Mouse (Mus musculus): ENCODE measurements at regions not wholly inside any gene's neighbourhood (a gene's known extent, or its start where the extent isn't known, plus 50 kb on each side); places are given as distances from the start of the nearest gene placed in this dataset.

DNA sequence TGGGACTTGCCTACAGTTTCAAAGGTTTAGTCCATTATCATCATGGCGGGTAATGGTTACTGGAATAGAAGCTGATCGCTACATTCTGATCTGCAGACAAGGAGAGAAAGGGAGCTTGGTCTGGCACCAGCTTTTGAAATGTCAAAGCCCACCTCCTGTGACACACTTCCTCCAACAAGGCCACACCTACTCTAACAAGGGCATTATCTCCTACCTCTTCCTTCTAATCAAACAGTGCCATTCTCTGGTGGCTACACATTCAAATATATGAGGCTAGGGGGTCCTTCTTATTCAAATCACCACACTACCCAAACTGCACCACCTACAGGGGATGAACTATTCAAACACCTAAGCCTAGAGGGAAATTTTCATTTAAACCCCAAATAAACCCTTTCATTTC is 81.9 kb upstream of the Tle4 start:
- H3K36me3 ChIP-seq = no peaks in the 10 kb centered on the region
- no peaks in the 10 kb centered on the region for H3K27me3 ChIP-seq (replicated peaks)
- H3K9me3 ChIP-seq (replicated peaks) = no peaks in the 10 kb centered on the region
- 69% methylated on average over 2 of the region's 2 CpGs for WGBS (ENCODE audit: insufficient replicate concordance)
- no peak overlapping the region for H3K27ac ChIP-seq
- H3K4me1 ChIP-seq = no peaks in the 10 kb centered on the region
- no peak for ATAC-seq
- H3K4me2 ChIP-seq = no peak overlapping the region
- no peak overlapping the region for H3K9ac ChIP-seq
- H3K4me3 ChIP-seq = no peak overlapping the region

- Histone ChIP-seq H3K27me3 (replicated peaks) (no peaks in the 10 kb centered on the region), H3K9ac (no peak overlapping the region), H3K4me3 (no peak overlapping the region), H3K27ac (no peak overlapping the region), H3K36me3 (no peaks in the 10 kb centered on the region), H3K9me3 (replicated peaks) (no peaks in the 10 kb centered on the region), H3K4me2 (no peak overlapping the region), H3K4me1 (no peaks in the 10 kb centered on the region)
- 30% methylated on average over 4 of the region's 4 CpGs for WGBS (ENCODE audit: insufficient replicate concordance)
- ATAC-seq = no peak
These were observed 80.7 kb upstream of the Tle4 start for GRCm38 (mm10) chr19:14678584-14678983.

DNA sequence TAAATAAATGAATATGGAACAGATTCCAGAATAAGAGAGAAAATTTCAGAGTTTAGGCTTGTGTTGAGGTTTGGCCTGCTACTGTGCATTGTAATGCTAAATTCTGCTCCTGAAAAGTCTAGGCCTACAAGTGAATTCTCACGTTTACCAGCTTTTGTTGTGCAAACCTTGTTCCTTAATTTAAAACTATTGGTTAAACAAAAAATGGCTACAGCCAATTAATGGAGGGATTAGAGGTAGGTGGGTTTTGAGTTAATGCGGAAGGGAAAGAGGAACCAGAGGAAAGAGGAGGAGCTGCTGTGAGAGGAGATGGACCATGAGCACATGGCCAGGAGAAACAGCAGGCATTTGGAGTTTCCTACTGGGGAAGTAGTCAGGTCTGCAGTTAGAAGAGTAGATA is 79.1 kb upstream of the Tle4 start:
- Histone ChIP-seq H3K4me2 (no peak overlapping the region), H3K27me3 (replicated peaks) (no peaks in the 10 kb centered on the region), H3K27ac (no peak overlapping the region), H3K9me3 (replicated peaks) (no peaks in the 10 kb centered on the region), H3K9ac (no peak overlapping the region), H3K4me1 (no peaks in the 10 kb centered on the region), H3K4me3 (no peak overlapping the region), H3K36me3 (no peaks in the 10 kb centered on the region)
- 27% methylated on average over 2 of the region's 2 CpGs for WGBS (ENCODE audit: insufficient replicate concordance)
- no peak for ATAC-seq

- H3K27me3 ChIP-seq (replicated peaks) = no peaks in the 10 kb centered on the region
- no peaks in the 10 kb centered on the region for H3K9me3 ChIP-seq (replicated peaks)
- 0 out of 2 replicates have a peak, but pooled peaks cover 3% of the 10 kb centered on the region for H3K4me1 ChIP-seq
- no peaks in the 10 kb centered on the region for H3K36me3 ChIP-seq
- H3K4me2 ChIP-seq = no peak overlapping the region
- no peak for ATAC-seq
- H3K27ac ChIP-seq = no peak overlapping the region
- no peak overlapping the region for H3K9ac ChIP-seq
- no peak overlapping the region for H3K4me3 ChIP-seq
These were observed 72.9 kb upstream of the Tle4 start for GRCm38 (mm10) chr19:14670821-14671104.

DNA sequence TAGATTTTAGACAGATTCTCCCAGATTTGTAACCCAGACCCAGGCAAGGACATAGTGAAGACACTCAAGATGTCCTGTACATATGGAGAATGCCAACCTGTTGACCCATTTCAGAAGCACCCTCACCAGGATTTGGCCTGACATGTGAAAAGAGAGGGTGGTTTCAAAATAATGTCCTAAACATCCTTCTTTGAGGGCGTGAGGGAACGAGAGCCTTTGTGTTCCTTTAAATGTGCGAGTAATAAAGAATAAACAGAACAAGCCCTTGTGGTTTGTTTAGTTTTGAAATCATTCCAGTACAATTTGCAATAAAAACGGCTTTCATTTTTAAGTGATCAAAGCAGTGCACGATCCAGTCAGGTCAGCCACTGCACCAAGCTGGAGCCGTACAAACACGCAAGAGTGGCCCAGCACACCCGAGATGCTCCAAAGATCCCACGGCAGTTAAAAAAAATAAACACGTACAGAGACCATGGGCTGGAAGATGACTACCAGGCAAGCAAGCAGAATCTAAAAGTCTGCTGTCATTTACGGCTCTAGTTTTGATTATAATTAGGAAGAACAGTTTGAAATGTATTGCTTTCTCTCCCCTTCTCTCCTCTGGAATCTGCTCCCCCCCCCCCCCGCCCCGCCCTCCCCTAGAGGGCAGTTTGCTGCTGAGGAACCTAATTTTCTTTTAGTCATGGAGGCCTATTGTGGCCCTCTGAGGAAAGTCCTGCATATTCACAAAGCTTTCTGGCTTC is 72.4 kb upstream of the Tle4 start:
- H3K4me1 ChIP-seq = 0 out of 2 replicates have a peak, but pooled peaks cover 3% of the 10 kb centered on the region
- 75% methylated on average over 11 of the region's 13 CpGs for WGBS (ENCODE audit: insufficient replicate concordance)

DNA sequence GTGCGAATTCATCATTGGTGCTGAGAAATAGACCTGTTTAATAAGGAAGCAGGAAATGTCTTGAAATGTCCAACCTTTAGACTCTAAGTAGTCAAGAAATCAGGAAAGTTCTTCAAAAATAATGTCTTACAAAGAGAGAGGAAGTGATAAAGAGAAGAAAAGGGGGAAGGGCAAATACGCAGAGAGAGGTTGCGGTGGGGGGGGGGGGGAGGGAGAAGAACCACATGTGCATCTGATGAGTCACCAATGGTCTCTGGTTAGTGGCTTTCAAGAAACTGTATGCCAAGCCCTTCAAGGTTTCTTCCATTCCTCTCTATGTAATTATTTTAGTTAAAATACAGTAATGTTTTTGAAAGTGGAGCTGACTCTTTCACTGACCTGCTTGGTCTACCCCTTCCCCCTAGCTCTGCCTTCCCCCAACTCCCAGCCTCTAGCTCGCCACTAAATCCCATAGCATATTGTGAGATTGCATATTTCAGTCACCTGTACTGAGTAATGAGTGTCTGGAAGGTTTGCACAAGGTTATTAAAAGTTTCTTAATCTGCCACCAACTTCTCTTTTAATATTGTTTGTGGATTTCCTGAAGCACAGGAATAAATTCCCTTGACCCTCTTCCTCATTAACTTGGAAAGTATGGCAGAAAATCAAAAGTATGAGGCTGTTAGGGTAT is 70.8 kb upstream of the Tle4 start:
- no peak for ATAC-seq
- no peak overlapping the region for H3K9ac ChIP-seq
- H3K9me3 ChIP-seq (replicated peaks) = no peaks in the 10 kb centered on the region
- H3K4me2 ChIP-seq = no peak overlapping the region
- no peaks in the 10 kb centered on the region for H3K27me3 ChIP-seq (replicated peaks)
- 0 out of 2 replicates have a peak, but pooled peaks cover 3% of the 10 kb centered on the region for H3K4me1 ChIP-seq
- 40% methylated on average over 4 of the region's 4 CpGs for WGBS (ENCODE audit: insufficient replicate concordance)
- no peak overlapping the region for H3K27ac ChIP-seq
- no peak overlapping the region for H3K4me3 ChIP-seq
- no peaks in the 10 kb centered on the region for H3K36me3 ChIP-seq

More for the DNA sequence above, 72.4 kb upstream of the Tle4 start:
- Histone ChIP-seq H3K9me3 (replicated peaks) (no peaks in the 10 kb centered on the region), H3K4me2 (no peak overlapping the region), H3K27ac (no peak overlapping the region), H3K27me3 (replicated peaks) (no peaks in the 10 kb centered on the region), H3K36me3 (no peaks in the 10 kb centered on the region), H3K4me3 (no peak overlapping the region), H3K9ac (no peak overlapping the region)
- ATAC-seq = no peak

- 71% methylated on average over 3 of the region's 3 CpGs for WGBS (ENCODE audit: insufficient replicate concordance)
These were observed 67.0 kb upstream of the Tle4 start for GRCm38 (mm10) chr19:14664682-14665417.

DNA sequence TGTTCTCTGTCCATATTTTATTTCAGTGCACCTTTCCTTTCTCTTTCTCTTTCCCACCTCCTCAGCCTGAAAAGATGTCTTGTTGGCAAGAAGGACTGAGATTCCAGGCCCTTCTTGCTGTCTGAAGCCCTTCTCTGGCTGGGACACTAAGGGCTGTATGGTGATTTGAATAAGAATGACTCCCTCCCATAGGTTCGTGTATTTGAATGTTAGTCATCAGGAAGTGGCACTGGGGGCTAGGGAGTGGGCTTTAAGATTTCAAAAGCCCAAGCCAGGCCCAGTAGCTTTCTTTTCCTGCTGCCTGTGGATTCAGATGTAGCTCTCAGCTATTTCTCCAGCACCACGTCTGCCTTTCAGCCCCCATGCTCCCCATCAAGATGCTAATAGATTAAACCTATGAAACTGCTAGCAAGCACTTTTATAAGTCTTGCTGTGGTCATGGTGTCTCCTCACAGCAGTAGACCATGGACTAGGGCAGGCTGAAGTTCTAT is 66.3 kb upstream of the Tle4 start:
- no peak for ATAC-seq
- Histone ChIP-seq H3K4me1 (peaks cover 5% of the 10 kb centered on the region; the same call in 1 of the 2 replicates), H3K27ac (no peak overlapping the region), H3K9me3 (replicated peaks) (no peaks in the 10 kb centered on the region), H3K4me2 (no peak overlapping the region), H3K36me3 (no peaks in the 10 kb centered on the region), H3K27me3 (replicated peaks) (no peaks in the 10 kb centered on the region), H3K4me3 (no peak overlapping the region), H3K9ac (no peak overlapping the region)
- 56% methylated on average over 2 of the region's 2 CpGs for WGBS (ENCODE audit: insufficient replicate concordance)

More at GRCm38 (mm10) chr19:14664682-14665417, 67.0 kb upstream of the Tle4 start:
- 0 out of 2 replicates have a peak, but pooled peaks cover 3% of the 10 kb centered on the region for H3K4me1 ChIP-seq
- H3K4me2 ChIP-seq = no peak overlapping the region
- no peaks in the 10 kb centered on the region for H3K36me3 ChIP-seq
- H3K9ac ChIP-seq = no peak overlapping the region
- ATAC-seq = no peak
- H3K9me3 ChIP-seq (replicated peaks) = no peaks in the 10 kb centered on the region
- H3K27ac ChIP-seq = no peak overlapping the region
- no peaks in the 10 kb centered on the region for H3K27me3 ChIP-seq (replicated peaks)
- H3K4me3 ChIP-seq = no peak overlapping the region

- no peak for ATAC-seq
- H3K4me3 ChIP-seq = no peak overlapping the region
- no peaks in the 10 kb centered on the region for H3K27me3 ChIP-seq (replicated peaks)
- H3K4me1 ChIP-seq = peaks cover 8% of the 10 kb centered on the region; the same call in 1 of the 2 replicates
- no peak overlapping the region for H3K9ac ChIP-seq
- 50% methylated on average over 4 of the region's 4 CpGs for WGBS (ENCODE audit: insufficient replicate concordance)
- H3K36me3 ChIP-seq = no peaks in the 10 kb centered on the region
- no peaks in the 10 kb centered on the region for H3K9me3 ChIP-seq (replicated peaks)
- no peak overlapping the region for H3K27ac ChIP-seq
- H3K4me2 ChIP-seq = no peak overlapping the region
These were observed 65.5 kb upstream of the Tle4 start for GRCm38 (mm10) chr19:14663350-14663749.

DNA sequence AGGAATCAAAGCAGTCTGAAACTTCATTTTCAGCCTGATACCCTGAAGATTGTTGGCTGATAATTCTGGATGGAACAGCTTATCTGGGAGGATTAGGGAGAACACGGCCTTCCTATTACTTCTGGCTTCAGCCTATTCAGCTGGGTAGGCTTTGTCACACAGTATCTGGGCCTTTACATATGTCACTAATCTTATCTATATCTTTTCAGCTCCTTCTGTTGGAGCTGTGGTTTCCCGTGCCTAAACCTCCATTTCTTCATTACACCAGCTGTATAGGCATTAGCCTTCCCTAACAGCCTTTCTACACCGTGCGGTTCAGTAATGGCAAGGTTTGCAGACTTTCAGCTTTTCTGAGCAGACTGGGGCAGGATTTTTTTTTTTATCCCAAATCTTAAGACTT is 61.9 kb upstream of the Tle4 start:
- WGBS (ENCODE audit: insufficient replicate concordance) = 22% methylated on average over 4 of the region's 4 CpGs
- ATAC-seq = no peak
- no peak overlapping the region for H3K4me2 ChIP-seq

DNA sequence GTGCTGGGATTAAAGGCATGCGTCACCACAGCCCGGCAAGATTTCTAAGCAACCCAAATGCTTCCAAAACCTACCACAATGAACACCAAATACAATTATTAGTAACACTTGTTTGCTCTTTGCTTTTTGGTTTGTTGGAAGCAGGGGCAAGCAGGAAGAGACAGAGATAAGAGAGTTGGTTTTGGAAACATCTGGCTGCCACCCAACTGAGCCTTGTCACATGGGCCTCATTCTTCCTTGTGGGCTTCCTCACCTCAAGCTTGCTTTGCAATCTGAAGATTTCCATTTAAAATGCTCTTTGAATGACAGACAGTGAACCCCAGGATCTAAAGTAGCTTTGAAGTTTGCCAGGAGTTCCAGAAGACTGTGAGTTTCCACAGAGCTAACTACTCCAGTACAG is 60.6 kb upstream of the Tle4 start:
- H3K36me3 ChIP-seq = no peaks in the 10 kb centered on the region
- no peak overlapping the region for H3K4me3 ChIP-seq
- WGBS (ENCODE audit: insufficient replicate concordance) = 41% methylated on average over 2 of the region's 2 CpGs
- no peak for ATAC-seq
- H3K9me3 ChIP-seq (replicated peaks) = no peaks in the 10 kb centered on the region
- no peak overlapping the region for H3K27ac ChIP-seq
- no peak overlapping the region for H3K4me2 ChIP-seq
- peaks cover 15% of the 10 kb centered on the region for H3K4me1 ChIP-seq
- no peak overlapping the region for H3K9ac ChIP-seq
- H3K27me3 ChIP-seq (replicated peaks) = no peaks in the 10 kb centered on the region

More for the DNA sequence above, 61.9 kb upstream of the Tle4 start:
- Histone ChIP-seq H3K4me1 (peaks cover 15% of the 10 kb centered on the region), H3K4me3 (no peak overlapping the region), H3K36me3 (no peaks in the 10 kb centered on the region), H3K9me3 (replicated peaks) (no peaks in the 10 kb centered on the region), H3K27ac (no peak overlapping the region), H3K9ac (no peak overlapping the region), H3K27me3 (replicated peaks) (no peaks in the 10 kb centered on the region)

DNA sequence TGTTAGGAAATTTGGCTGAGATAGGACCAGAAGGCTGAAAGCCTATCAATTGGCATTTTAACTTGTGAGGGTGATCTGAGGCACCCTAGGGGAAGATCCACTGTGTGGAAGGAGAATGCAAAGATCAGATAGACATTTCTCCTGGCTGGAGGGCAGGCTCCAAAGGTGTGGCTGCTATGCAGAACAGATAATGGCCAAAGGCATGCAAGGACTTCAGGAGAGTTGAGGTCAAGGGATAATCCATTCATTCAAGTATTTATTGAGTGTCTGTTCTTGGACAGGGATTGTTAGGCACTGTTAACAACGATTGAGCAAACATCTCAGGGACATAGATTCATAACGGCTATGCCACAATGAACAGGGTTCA is 58.2 kb upstream of the Tle4 start:
- no peak for ATAC-seq
- no peak overlapping the region for H3K4me2 ChIP-seq
- 47% methylated on average over 2 of the region's 2 CpGs for WGBS (ENCODE audit: insufficient replicate concordance)

More for the DNA sequence above, 58.2 kb upstream of the Tle4 start:
- peaks cover 15% of the 10 kb centered on the region for H3K4me1 ChIP-seq
- no peak overlapping the region for H3K9ac ChIP-seq
- H3K4me3 ChIP-seq = no peak overlapping the region
- no peak overlapping the region for H3K27ac ChIP-seq
- H3K9me3 ChIP-seq (replicated peaks) = no peaks in the 10 kb centered on the region
- no peaks in the 10 kb centered on the region for H3K27me3 ChIP-seq (replicated peaks)
- H3K36me3 ChIP-seq = no peaks in the 10 kb centered on the region

All from liver, embryonic 12.5 days (tissue).